Mouse (Mus musculus): ENCODE measurements around the gene Nmt1. TPM values are rescaled to one million over a fixed set of nuclear protein-coding genes. Genes with fewer than 3 reads are reported as not detected.

Nmt1 gene
- 250 and 262 TPM in 2 replicates for polyA plus RNA-seq (2021; fragmentation: Nextera tagmentation)
- long read RNA-seq, experiment 1, full-length matches to known transcripts, result 235 of 320 reads
- long read RNA-seq, experiment 1, partial matches to known transcripts, result 67 of 320 reads
- long read RNA-seq, experiment 1, other reads (novel, unspliced or antisense), result 18 of 320 reads
- long read RNA-seq, experiment 2, full-length matches to known transcripts, result 35 of 79 reads
- long read RNA-seq, experiment 2, partial matches to known transcripts, result 15 of 79 reads
- long read RNA-seq, experiment 2, other reads (novel, unspliced or antisense), result 29 of 79 reads

DNA sequence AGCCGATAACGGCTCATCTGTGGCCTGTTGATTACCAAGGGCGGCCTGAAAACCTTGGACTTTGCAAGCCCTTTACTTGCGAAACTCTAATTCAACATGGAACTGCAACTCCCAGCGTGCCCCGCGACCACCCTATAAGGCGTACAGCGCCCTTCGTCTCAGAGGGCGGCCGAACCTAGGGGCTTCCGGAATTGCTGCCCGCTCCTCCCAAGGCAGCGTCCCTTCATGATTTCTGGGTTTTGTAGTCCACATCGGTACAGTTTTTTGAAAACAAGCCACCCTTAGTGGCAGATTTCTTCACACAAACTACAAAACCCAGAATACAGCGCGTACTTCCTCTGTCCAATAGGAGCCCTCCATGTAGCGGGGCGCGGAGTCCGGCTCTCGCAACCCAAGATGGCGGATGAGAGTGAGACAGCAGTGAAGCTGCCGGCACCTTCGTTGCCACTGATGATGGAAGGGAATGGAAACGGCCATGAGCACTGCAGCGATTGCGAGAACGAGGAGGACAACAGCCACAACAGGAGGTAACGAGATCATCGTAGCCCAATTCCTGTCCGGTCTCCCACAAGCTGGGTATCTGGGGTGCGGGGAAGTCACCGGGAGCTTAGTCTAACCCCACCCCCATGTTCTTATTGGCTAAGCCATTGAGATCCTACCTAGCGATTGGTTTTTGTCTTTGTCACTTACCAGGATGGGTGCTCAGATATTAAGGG, at the start of gene Nmt1, which contains the start of gene Dcakd:
Nmt1 (plus strand) TSS at position 15 of the 716 bp plus-strand sequence.
Dcakd (minus strand) TSS at position 158 of the 716 bp plus-strand sequence.

DNA sequence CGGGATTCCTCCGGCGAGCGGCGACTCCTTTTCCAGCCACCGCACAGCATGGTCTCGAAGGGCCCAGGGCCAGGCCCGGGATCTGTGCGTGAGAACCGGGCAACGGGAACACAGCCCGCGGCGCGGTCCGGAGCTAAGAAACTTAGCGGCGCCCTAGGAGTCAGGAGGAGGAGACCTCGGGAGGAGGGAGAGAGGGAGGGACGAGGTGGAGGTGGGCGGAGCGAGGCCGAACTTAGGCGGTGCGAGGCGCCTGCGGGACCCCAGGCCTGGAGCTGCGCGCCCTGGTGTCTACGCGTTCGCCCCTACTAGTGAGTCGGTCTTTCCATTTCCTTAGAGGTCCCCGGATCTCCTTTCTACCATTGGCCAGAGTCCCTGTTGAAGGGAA, 73.5 kb downstream of the Nmt1 start, which contains the start of the genes Plcd3 and Acbd4:
Plcd3 (minus strand) TSS at position 178 of the 385 bp plus-strand sequence.
Acbd4 (plus strand) TSS at position 202 of the 385 bp plus-strand sequence.

GRCm38 (mm10) chr11:103116008-103116818, 88.2 kb downstream of the Nmt1 start, which contains the start of gene Hexim1:
TSS of gene Hexim1 (plus strand) at chr11:103116231.

Other genes with a start within 250 kb of the Nmt1 start
- 0.73 and 1.3 TPM in 2 replicates for gene Gjc1, start 208.5 kb upstream of the Nmt1 start, polyA plus RNA-seq (2021; fragmentation: Nextera tagmentation)
- 9.7 and 14.4 TPM in 2 replicates for gene Higd1b, start 192.3 kb upstream of the Nmt1 start, polyA plus RNA-seq (2021; fragmentation: Nextera tagmentation)
- 57.3 and 64.5 TPM in 2 replicates for gene Eftud2, start 147.2 kb upstream of the Nmt1 start, polyA plus RNA-seq (2021; fragmentation: Nextera tagmentation)
- gene Ccdc103, start 147.0 kb upstream of the Nmt1 start, polyA plus RNA-seq (2021; fragmentation: Nextera tagmentation), result 3.9 and 5.6 TPM in 2 replicates
- not detected in 2 replicates for gene Fam187a, start 143.0 kb upstream of the Nmt1 start, polyA plus RNA-seq (2021; fragmentation: Nextera tagmentation)
- gene Gfap, start 127.3 kb upstream of the Nmt1 start, polyA plus RNA-seq (2021; fragmentation: Nextera tagmentation), result 54.0 and 58.4 TPM in 2 replicates
- gene Kif18b, start 103.1 kb upstream of the Nmt1 start, polyA plus RNA-seq (2021; fragmentation: Nextera tagmentation), result 0.06 TPM in 1 of 2 replicates, not detected in the other
- 1.5 and 13.5 TPM in 2 replicates for gene C1ql1, start 81.5 kb upstream of the Nmt1 start, polyA plus RNA-seq (2021; fragmentation: Nextera tagmentation)
- 16.0 and 42.8 TPM in 2 replicates for gene Dcakd, start 143 bp downstream of the Nmt1 start, polyA plus RNA-seq (2021; fragmentation: Nextera tagmentation)
- gene Plcd3, start 73.5 kb downstream of the Nmt1 start, polyA plus RNA-seq (2021; fragmentation: Nextera tagmentation), result 3.2 and 7.0 TPM in 2 replicates
- gene Acbd4, start 73.5 kb downstream of the Nmt1 start, polyA plus RNA-seq (2021; fragmentation: Nextera tagmentation), result 47.7 and 48.6 TPM in 2 replicates
- 5.2 and 6.1 TPM in 2 replicates for gene Hexim1, start 88.0 kb downstream of the Nmt1 start, polyA plus RNA-seq (2021; fragmentation: Nextera tagmentation)
- 5.2 and 7.2 TPM in 2 replicates for gene Hexim2, start 104.2 kb downstream of the Nmt1 start, polyA plus RNA-seq (2021; fragmentation: Nextera tagmentation)
- gene Fmnl1, start 142.9 kb downstream of the Nmt1 start, polyA plus RNA-seq (2021; fragmentation: Nextera tagmentation), result 13.8 and 37.2 TPM in 2 replicates
- 2.6 and 2.7 TPM in 2 replicates for gene 1700023F06Rik, start 180.4 kb downstream of the Nmt1 start, polyA plus RNA-seq (2021; fragmentation: Nextera tagmentation)
- gene Spata32, start 190.2 kb downstream of the Nmt1 start, polyA plus RNA-seq (2021; fragmentation: Nextera tagmentation), result 0.33 and 0.49 TPM in 2 replicates
- gene Map3k14, start 239.3 kb downstream of the Nmt1 start, polyA plus RNA-seq (2021; fragmentation: Nextera tagmentation), result 0.64 and 0.83 TPM in 2 replicates